Mouse (Mus musculus): ENCODE results near the gene Fabp6. TPM values are rescaled to one million over a fixed set of nuclear protein-coding genes. Genes with fewer than 3 reads are reported as not detected.

Gene Fabp6
- not detected in 2 replicates for polyA plus RNA-seq (2015; fragmentation: Nextera tagmentation; extraction: Ambion mirVana)

GRCm38 (mm10) chr11:43601440-43601839 is at the start of gene Fabp6:
Fabp6 (minus strand) TSS chr11:43601540.
- 89% methylated on average over 5 of the region's 5 CpGs for WGBS
- Histone ChIP-seq H3K9ac (no peak within 1 kb of the TSS), H3K36me3 (no peaks in the 10 kb centered on the region), H3K27ac (replicated peaks) (no peak within 1 kb of the TSS), H3K4me1 (replicated peaks) (no peaks in the 10 kb centered on the region), H3K4me2 (no peak within 1 kb of the TSS), H3K9me3 (no peaks in the 10 kb centered on the region), H3K4me3 (no peak within 1 kb of the TSS), H3K27me3 (no peaks in the 10 kb centered on the region)
- no peak for ATAC-seq (ENCODE audit: low FRiP score, low read depth)

DNA sequence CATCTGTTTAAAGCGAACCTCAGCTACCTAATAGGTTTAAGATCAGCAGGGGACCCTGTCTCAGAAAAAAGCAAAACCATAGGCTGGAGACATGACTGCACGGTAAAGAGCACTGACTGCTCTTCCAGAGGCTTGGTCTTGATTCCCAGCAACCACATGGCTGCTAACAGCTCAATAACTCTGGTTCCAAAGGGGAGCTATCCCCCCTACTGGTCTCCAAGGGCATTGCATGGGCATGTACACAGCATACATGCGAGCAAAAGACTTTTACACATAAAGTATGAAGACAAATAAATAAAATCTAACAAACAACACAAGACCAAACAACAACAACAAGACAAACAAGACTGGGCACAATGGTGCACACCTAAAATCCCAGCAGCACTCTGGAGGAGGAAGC is 43.9 kb upstream of the Fabp6 start:
- Histone ChIP-seq H3K27me3 (no peaks in the 10 kb centered on the region), H3K27ac (replicated peaks) (no peak overlapping the region), H3K4me3 (no peak overlapping the region), H3K4me2 (no peak overlapping the region), H3K9me3 (no peaks in the 10 kb centered on the region), H3K4me1 (replicated peaks) (peaks cover 15% of the 10 kb centered on the region), H3K36me3 (no peaks in the 10 kb centered on the region), H3K9ac (no peak overlapping the region)
- 90% methylated on average over 3 of the region's 3 CpGs for WGBS
- no peak for ATAC-seq (ENCODE audit: low FRiP score, low read depth)

- Histone ChIP-seq H3K9me3 (no peaks in the 10 kb centered on the region), H3K27ac (replicated peaks) (peak overlapping the region; percentile 65), H3K9ac (no peak overlapping the region), H3K4me1 (replicated peaks) (peaks cover 15% of the 10 kb centered on the region), H3K36me3 (no peaks in the 10 kb centered on the region), H3K4me3 (no peak overlapping the region), H3K4me2 (no peak overlapping the region), H3K27me3 (no peaks in the 10 kb centered on the region)
- 17% methylated on average over 2 of the region's 2 CpGs for WGBS
- peak; percentile 94 for ATAC-seq (ENCODE audit: low FRiP score, low read depth)
These were observed 41.8 kb upstream of the Fabp6 start for GRCm38 (mm10) chr11:43643180-43643591.

- no peak overlapping the region for H3K9ac ChIP-seq
- WGBS, result 95% methylated on average over 3 of the region's 3 CpGs
- no peaks in the 10 kb centered on the region for H3K27me3 ChIP-seq
These were observed 37.1 kb upstream of the Fabp6 start for GRCm38 (mm10) chr11:43638486-43638885.

DNA sequence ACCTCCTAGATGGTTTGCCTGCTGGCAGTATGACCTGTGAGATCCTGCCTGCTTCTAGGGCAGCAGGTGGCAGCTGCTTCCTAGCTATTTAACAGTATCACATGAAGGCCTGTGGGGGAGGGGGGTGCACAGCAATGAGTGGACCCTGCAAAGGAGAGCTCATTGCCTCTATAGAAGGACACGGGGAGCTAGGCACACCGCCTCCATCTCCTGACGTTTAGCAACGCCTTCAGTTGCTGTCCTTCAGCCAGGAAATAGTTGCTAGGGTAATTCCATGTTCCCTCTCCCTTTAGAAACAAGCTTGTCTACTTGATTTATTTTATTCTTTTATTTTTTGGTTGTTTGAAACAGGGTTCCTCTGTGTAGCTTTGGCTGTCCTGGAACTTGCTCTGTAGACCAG is 35.4 kb upstream of the Fabp6 start:
- H3K4me2 ChIP-seq, result no peak overlapping the region
- H3K27me3 ChIP-seq, result no peaks in the 10 kb centered on the region
- no peaks in the 10 kb centered on the region for H3K9me3 ChIP-seq
- H3K27ac ChIP-seq (replicated peaks), result no peak overlapping the region
- ATAC-seq (ENCODE audit: low FRiP score, low read depth), result no peak
- no peak overlapping the region for H3K9ac ChIP-seq
- 69% methylated on average over 4 of the region's 4 CpGs for WGBS
- H3K4me3 ChIP-seq, result no peak overlapping the region
- peaks cover 9% of the 10 kb centered on the region for H3K4me1 ChIP-seq (replicated peaks)
- H3K36me3 ChIP-seq, result no peaks in the 10 kb centered on the region

More at GRCm38 (mm10) chr11:43638486-43638885, 37.1 kb upstream of the Fabp6 start:
- Histone ChIP-seq H3K4me2 (no peak overlapping the region), H3K27ac (replicated peaks) (no peak overlapping the region), H3K9me3 (no peaks in the 10 kb centered on the region), H3K4me1 (replicated peaks) (peaks cover 14% of the 10 kb centered on the region), H3K36me3 (no peaks in the 10 kb centered on the region), H3K4me3 (no peak overlapping the region)
- no peak for ATAC-seq (ENCODE audit: low FRiP score, low read depth)

DNA sequence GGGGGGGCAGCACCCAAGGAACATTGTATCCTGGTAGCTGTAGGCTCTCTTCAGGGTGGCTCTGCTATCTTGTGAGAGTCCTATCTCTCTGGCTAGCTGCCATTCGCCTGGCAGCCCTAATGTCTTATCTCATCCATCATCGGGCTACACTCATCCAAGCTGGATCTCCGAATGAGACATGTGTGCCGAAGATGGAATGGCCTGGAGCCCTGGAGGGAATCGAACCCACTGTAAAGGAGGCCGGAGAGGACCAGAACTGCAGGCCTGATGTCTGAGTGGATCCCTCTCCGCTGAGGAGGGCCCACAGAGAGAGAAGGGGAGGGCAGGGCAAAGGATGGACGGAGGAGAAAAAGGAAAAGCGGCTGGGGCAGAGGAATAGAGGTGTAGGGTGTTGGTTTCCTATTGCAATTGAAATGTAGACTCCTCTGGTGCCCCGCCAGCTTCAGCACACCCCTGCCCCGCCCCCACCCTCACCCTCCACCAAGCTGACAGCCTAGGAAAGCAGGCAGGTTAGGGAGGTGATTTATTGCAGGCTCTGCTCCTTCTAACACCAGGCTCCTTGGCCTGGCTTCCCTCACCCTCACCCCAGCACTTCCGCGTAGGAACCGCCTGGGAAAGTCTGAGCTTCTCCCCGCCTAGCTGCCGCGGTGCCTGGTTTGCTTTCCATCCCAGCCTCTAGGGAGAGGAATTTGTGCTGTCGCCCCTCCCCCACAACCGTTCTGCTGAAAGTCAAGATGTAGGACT is 32.5 kb upstream of the Fabp6 start:
- Histone ChIP-seq H3K4me1 (replicated peaks) (peaks cover 9% of the 10 kb centered on the region), H3K9me3 (no peaks in the 10 kb centered on the region), H3K36me3 (no peaks in the 10 kb centered on the region), H3K27ac (replicated peaks) (peak overlapping the region; percentile 46), H3K27me3 (no peaks in the 10 kb centered on the region), H3K4me2 (peak overlapping the region; percentile 27), H3K9ac (peak overlapping the region; percentile 10; the same call in 1 of the 2 replicates), H3K4me3 (no peak overlapping the region)
- WGBS, result 19% methylated on average over 19 of the region's 19 CpGs
- ATAC-seq (ENCODE audit: low FRiP score, low read depth), result peak; percentile 57; the same call in 1 of the 2 replicates

DNA sequence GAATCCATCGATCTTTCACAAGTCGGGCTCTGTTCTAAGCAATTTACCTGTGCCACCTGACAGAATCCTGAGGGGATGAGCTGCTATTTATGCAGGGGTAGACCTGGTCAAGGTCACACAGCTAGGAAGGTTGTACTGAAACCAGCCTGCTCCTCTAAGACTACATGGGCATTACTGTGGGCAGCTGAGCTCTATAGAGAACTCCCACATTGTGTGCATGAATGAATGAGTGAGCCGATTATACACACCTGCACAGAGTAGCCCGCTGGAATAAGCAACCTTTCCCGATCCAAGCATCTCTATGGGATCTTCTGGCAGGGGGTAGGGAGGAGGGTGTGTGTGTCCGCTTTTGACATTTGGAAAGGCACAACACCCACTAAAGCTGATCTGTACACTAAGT is 31.8 kb upstream of the Fabp6 start:
- H3K4me1 ChIP-seq (replicated peaks), result peaks cover 9% of the 10 kb centered on the region
- no peak overlapping the region for H3K9ac ChIP-seq
- peak; percentile 57 for ATAC-seq (ENCODE audit: low FRiP score, low read depth)
- 78% methylated on average over 6 of the region's 6 CpGs for WGBS
- no peaks in the 10 kb centered on the region for H3K36me3 ChIP-seq
- H3K27me3 ChIP-seq, result no peaks in the 10 kb centered on the region
- H3K27ac ChIP-seq (replicated peaks), result peak overlapping the region; percentile 46
- no peak overlapping the region for H3K4me2 ChIP-seq
- no peaks in the 10 kb centered on the region for H3K9me3 ChIP-seq
- H3K4me3 ChIP-seq, result no peak overlapping the region

- no peak overlapping the region for H3K4me2 ChIP-seq
- no peak overlapping the region for H3K9ac ChIP-seq
- no peak overlapping the region for H3K4me3 ChIP-seq
- 68% methylated on average over 4 of the region's 4 CpGs for WGBS
- H3K4me1 ChIP-seq (replicated peaks), result peaks cover 9% of the 10 kb centered on the region
- no peaks in the 10 kb centered on the region for H3K27me3 ChIP-seq
- 0 out of 2 replicates have a peak overlapping the region, but pooled peaks have one; percentile 46 for H3K27ac ChIP-seq (replicated peaks)
- no peaks in the 10 kb centered on the region for H3K36me3 ChIP-seq
- no peaks in the 10 kb centered on the region for H3K9me3 ChIP-seq
- no peak for ATAC-seq (ENCODE audit: low FRiP score, low read depth)
These were observed 31.2 kb upstream of the Fabp6 start for GRCm38 (mm10) chr11:43632566-43632965.

GRCm38 (mm10) chr11:43631645-43632044 is 30.3 kb upstream of the Fabp6 start:
- H3K9ac ChIP-seq, result no peak overlapping the region
- peaks cover 18% of the 10 kb centered on the region for H3K4me1 ChIP-seq (replicated peaks)
- WGBS, result 89% methylated on average over 9 of the region's 9 CpGs
- no peak overlapping the region for H3K27ac ChIP-seq (replicated peaks)
- ATAC-seq (ENCODE audit: low FRiP score, low read depth), result no peak
- no peak overlapping the region for H3K4me2 ChIP-seq
- H3K36me3 ChIP-seq, result no peaks in the 10 kb centered on the region
- no peak overlapping the region for H3K4me3 ChIP-seq
- H3K9me3 ChIP-seq, result no peaks in the 10 kb centered on the region
- no peaks in the 10 kb centered on the region for H3K27me3 ChIP-seq

- Histone ChIP-seq H3K4me2 (peak overlapping the region; percentile 45), H3K9ac (no peak overlapping the region), H3K27ac (replicated peaks) (peak overlapping the region; percentile 66), H3K9me3 (no peaks in the 10 kb centered on the region), H3K27me3 (no peaks in the 10 kb centered on the region), H3K4me1 (replicated peaks) (peaks cover 16% of the 10 kb centered on the region), H3K4me3 (no peak overlapping the region), H3K36me3 (no peaks in the 10 kb centered on the region)
- peak; percentile 9; the same call in 1 of the 2 replicates for ATAC-seq (ENCODE audit: low FRiP score, low read depth)
- 30% methylated on average over 18 of the region's 18 CpGs for WGBS
These were observed 25.7 kb upstream of the Fabp6 start for GRCm38 (mm10) chr11:43626927-43627645.

DNA sequence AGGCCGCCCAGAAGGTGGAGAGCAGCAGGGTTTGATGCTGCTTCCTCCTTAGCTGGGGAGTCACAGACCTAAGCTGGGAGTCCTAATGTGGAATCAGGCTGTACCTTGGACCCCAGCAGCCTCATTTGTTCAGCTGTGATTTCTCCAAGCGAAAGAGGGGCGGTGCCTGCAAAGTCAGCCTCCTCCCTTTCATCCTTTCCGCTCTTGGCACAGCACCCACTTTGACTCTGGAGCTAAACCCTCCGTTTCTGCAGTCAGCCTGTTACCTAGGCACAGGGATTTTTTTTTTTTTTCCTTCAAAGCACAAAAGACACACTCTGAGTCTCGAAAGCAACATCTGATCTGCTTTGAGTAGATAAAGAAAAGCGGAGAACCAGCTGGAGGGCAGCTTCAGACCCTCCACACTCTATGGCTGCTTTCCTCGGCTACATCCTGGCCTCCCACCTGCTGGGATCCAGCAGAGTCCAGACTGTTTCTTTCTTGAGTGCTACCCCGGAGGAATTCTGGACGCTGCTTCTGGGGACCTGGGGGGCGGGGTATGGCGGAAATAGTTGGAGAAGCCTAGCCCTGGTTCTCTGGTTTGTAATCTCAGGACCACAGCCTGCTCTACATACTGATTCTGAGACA is 25.1 kb upstream of the Fabp6 start:
- H3K4me3 ChIP-seq, result no peak overlapping the region
- H3K4me2 ChIP-seq, result peak overlapping the region; percentile 45
- H3K9ac ChIP-seq, result no peak overlapping the region
- H3K27me3 ChIP-seq, result no peaks in the 10 kb centered on the region
- H3K4me1 ChIP-seq (replicated peaks), result peaks cover 16% of the 10 kb centered on the region
- peak; percentile 33; the same call in 1 of the 2 replicates for ATAC-seq (ENCODE audit: low FRiP score, low read depth)
- 10% methylated on average over 12 of the region's 12 CpGs for WGBS
- peak overlapping the region; percentile 66 for H3K27ac ChIP-seq (replicated peaks)
- no peaks in the 10 kb centered on the region for H3K36me3 ChIP-seq
- H3K9me3 ChIP-seq, result no peaks in the 10 kb centered on the region

- Histone ChIP-seq H3K4me2 (no peak overlapping the region), H3K36me3 (no peaks in the 10 kb centered on the region), H3K9ac (no peak overlapping the region), H3K27ac (replicated peaks) (no peak overlapping the region), H3K27me3 (no peaks in the 10 kb centered on the region), H3K4me3 (no peak overlapping the region), H3K4me1 (replicated peaks) (peaks cover 16% of the 10 kb centered on the region), H3K9me3 (no peaks in the 10 kb centered on the region)
- no peak for ATAC-seq (ENCODE audit: low FRiP score, low read depth)
- WGBS, result 89% methylated on average over 1 of the region's 1 CpGs
These were observed 23.0 kb upstream of the Fabp6 start for GRCm38 (mm10) chr11:43624341-43624740.
